Mouse (Mus musculus): Measurements from ENCODE around the gene Ppif. TPM values are rescaled to one million over a fixed set of nuclear protein-coding genes. Genes with fewer than 3 reads are reported as not detected.

Gene Ppif
- total and polyA plus RNA-seq, 3 experiments: 29.1 to 106 (median 52.9) TPM

DNA sequence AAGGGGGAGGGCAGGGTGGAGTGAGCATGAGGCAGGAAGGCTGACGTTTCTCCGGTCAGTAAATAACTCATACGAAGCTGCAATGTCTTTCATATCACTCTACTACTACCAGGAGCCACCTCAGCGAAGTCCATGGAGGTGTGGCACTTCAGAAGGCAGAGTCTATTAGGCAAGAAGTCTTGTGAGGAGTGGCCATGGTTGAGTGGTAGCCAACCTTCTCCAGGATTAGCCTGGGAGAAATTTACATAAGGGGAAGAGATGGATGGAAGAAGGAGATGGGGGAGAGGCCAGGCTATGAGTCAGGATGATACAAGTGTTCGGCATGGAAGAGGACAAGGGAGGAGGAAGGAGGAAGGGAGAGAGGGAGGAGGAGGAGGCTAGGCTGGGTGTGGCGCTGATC, 11.9 kb upstream of the Ppif start:
- Histone ChIP-seq H3K27me3 (replicated peaks) (peaks cover 3% of the 10 kb centered on the region), H3K4me2 (ENCODE audit: insufficient read depth, low read depth, poor library complexity, severe bottlenecking) (no peak overlapping the region), H3K4me3 (replicated peaks in 1 of 3; ENCODE audit: low read depth in 2 of 3, low read length in 2 of 3, poor library complexity in 1 of 3) (no peak overlapping the region), H3K9ac (ENCODE audit: insufficient read depth, low read depth) (no peak overlapping the region), H3K79me2 (replicated peaks; ENCODE audit: control insufficient read depth, extremely low read depth, insufficient read depth, poor library complexity, severe bottlenecking) (no peaks in the 10 kb centered on the region), H3K27ac (ENCODE audit: insufficient read depth, low read depth) (no peak overlapping the region), H3K4me1 (ENCODE audit: control insufficient read depth in 1 of 2, insufficient read depth in 2 of 2) (peaks cover 0 to 12% of the 10 kb centered on the region in 2 experiments; a peak in 2 of 4 replicates), H3K36me3 (replicated peaks in 1 of 2; ENCODE audit: control insufficient read depth in 1 of 2, insufficient read depth in 1 of 2, low read length in 1 of 2) (no peaks in the 10 kb centered on the region), H3K9me3 (replicated peaks; ENCODE audit: low read length) (no peaks in the 10 kb centered on the region)
- DNase-seq (ENCODE audit: extremely low read depth): no peak
- in situ Hi-C loops (cut with MboI; ENCODE audit: low pct_ligation_motif_present, low pct_unique_long_range_greater_than_20kb, low sequenced_read_pairs) (loop anchor here (25.0 kb wide), 1 partner anchor 570 kb away; no protein-coding TSS in a partner anchor), dilution Hi-C loops (cut with MboI; ENCODE audit: extremely low pct_ligation_motif_present, extremely low pct_unique_long_range_greater_than_20kb, low sequenced_read_pairs) (no loop called here)
- TF ChIP-seq BHLHE40 (IDR thresholded peaks at IDR 0.05; ENCODE audit: low read depth, low read length) (no peak), JUN (IDR thresholded peaks at IDR 0.05; ENCODE audit: insufficient read depth, low read depth, low read length) (no peak), CHD1 (IDR thresholded peaks at IDR 0.05; ENCODE audit: low read depth, low read length) (no peak), ZMIZ1 (IDR thresholded peaks at IDR 0.05; ENCODE audit: low read depth, low read length) (no peak), MAX (IDR thresholded peaks at IDR 0.05; ENCODE audit: low read length) (no peak), USF2 (conservative IDR thresholded peaks at IDR 0.05; ENCODE audit: low read depth, low read length) (no peak), RCOR1 (conservative IDR thresholded peaks at IDR 0.05; ENCODE audit: low read depth, low read length) (no peak), IRF4 (IDR thresholded peaks at IDR 0.05; ENCODE audit: low read depth, low read length) (no peak), EP300 (IDR thresholded peaks at IDR 0.05; ENCODE audit: low read length) (no peak), ZC3H11A (IDR thresholded peaks at IDR 0.05; ENCODE audit: low read depth, low read length) (no peak), POLR2A (IDR thresholded peaks at IDR 0.05; ENCODE audit: low read depth, low read length) (no peak), TBP (conservative IDR thresholded peaks at IDR 0.05; ENCODE audit: low read depth, low read length) (no peak)

DNA sequence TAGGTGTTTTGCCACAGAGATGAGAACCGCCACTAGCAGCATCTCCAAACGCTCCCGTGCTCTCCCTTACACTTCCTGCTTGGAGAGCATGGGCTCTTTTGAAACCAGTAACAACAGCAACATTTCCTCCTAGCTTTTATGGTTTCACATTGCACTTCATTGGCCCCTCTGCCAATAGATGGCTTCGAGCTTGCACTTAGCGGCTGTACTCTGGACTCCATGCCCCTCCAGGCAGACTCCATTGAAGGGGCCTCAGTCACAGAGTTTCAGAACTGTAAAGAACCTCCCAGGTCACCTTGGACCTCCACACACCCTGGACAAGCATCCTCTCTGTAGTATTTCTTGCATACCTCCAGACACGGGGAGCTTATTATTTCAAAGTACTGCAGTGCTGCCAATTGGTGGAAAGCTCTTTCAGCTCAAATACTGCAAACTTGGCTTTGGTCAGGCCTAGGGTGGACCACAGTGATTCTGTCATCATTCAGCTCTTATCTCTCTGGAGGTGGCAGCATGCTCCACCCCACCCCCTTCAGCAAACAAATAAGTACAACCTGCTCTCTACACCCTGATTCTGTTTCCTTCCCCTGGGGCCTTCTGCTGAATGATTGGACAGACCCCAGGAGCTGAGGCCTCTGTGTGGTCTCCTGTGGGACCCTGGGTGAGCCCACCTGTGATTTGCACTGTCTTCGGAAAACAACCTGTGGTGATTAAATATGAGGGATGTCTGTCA, 7.6 kb upstream of the Ppif start:
- Histone ChIP-seq H3K4me2 (ENCODE audit: insufficient read depth, low read depth, poor library complexity, severe bottlenecking) (no peak overlapping the region), H3K9ac (ENCODE audit: insufficient read depth, low read depth) (no peak overlapping the region), H3K36me3 (replicated peaks in 1 of 2; ENCODE audit: control insufficient read depth in 1 of 2, insufficient read depth in 1 of 2, low read length in 1 of 2) (no peaks in the 10 kb centered on the region), H3K4me1 (ENCODE audit: control insufficient read depth in 1 of 2, insufficient read depth in 2 of 2) (peaks cover 0 to 13% of the 10 kb centered on the region in 2 experiments; a peak in 2 of 4 replicates), H3K9me3 (replicated peaks; ENCODE audit: low read length) (no peaks in the 10 kb centered on the region), H3K27ac (ENCODE audit: insufficient read depth, low read depth) (no peak overlapping the region), H3K4me3 (replicated peaks in 1 of 3; ENCODE audit: low read depth in 2 of 3, low read length in 2 of 3, poor library complexity in 1 of 3) (no peak overlapping the region), H3K27me3 (replicated peaks) (peaks cover 1% of the 10 kb centered on the region), H3K79me2 (replicated peaks; ENCODE audit: control insufficient read depth, extremely low read depth, insufficient read depth, poor library complexity, severe bottlenecking) (no peaks in the 10 kb centered on the region)
- dilution Hi-C loops (cut with MboI; ENCODE audit: extremely low pct_ligation_motif_present, extremely low pct_unique_long_range_greater_than_20kb, low sequenced_read_pairs): no loop called here
- no peak for DNase-seq (ENCODE audit: extremely low read depth)
- no peak for TF ChIP-seq TBP (conservative IDR thresholded peaks at IDR 0.05; ENCODE audit: low read depth, low read length)
- no peak for TF ChIP-seq BHLHE40 (IDR thresholded peaks at IDR 0.05; ENCODE audit: low read depth, low read length)
- no peak for TF ChIP-seq POLR2AphosphoS2 (IDR thresholded peaks at IDR 0.05; ENCODE audit: low read depth, low read length)
- TF ChIP-seq IRF4 (IDR thresholded peaks at IDR 0.05; ENCODE audit: low read depth, low read length): no peak
- TF ChIP-seq NELFE (IDR thresholded peaks at IDR 0.05; ENCODE audit: low read depth, low read length): no peak
- no peak for TF ChIP-seq EP300 (IDR thresholded peaks at IDR 0.05; ENCODE audit: low read length)
- TF ChIP-seq E2F4 (IDR thresholded peaks at IDR 0.05; ENCODE audit: insufficient replicate concordance, low read depth, low read length): no peak
- no peak for TF ChIP-seq JUND (conservative IDR thresholded peaks at IDR 0.05; ENCODE audit: low read depth, low read length)
- TF ChIP-seq CTCF (conservative IDR thresholded peaks at IDR 0.05 in 1 of 2, IDR thresholded peaks at IDR 0.05 in 1 of 2; ENCODE audit: low read depth in 2 of 2, low read length in 2 of 2): no peak
- no peak for TF ChIP-seq RAD21 (IDR thresholded peaks at IDR 0.05; ENCODE audit: low read depth, low read length)
- no peak for TF ChIP-seq KAT2A (IDR thresholded peaks at IDR 0.05; ENCODE audit: insufficient replicate concordance, low read length)
- in situ Hi-C loops (cut with MboI; ENCODE audit: low pct_ligation_motif_present, low pct_unique_long_range_greater_than_20kb, low sequenced_read_pairs): loop anchor here (25.0 kb wide), 1 partner anchor 574 kb away; no protein-coding TSS in a partner anchor
